Mouse (Mus musculus): ENCODE results near the gene 9530053A07Rik.

9530053A07Rik gene

GRCm38 (mm10) chr7:28175358-28175757, 46.1 kb downstream of the 9530053A07Rik start:
- DNase-seq (ENCODE audit: low spot score), result no peak

DNA sequence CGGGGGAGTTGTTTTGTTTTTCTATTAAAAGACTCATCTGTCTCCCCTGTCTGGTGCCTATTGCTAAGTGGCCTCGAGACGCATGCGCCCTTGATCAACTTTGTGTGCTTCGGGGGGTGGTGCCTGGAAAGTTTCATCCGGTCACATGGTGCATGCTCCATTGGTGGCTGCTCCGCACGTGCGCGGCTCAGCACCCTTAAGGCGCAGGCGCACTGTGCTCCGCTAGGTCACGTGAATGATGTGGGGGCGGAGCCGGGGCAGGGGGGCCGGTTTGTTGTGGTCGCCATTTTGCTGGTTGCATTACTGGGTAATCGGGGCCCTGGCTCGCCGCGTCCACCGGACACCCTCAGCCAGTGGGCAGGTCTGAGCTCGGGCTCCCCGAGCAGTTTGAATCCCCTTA, 50.0 kb downstream of the 9530053A07Rik start, which contains the start of gene Dyrk1b:
Gene Dyrk1b (plus strand): TSS at position 242 of the 400 bp plus-strand sequence.
- DNase-seq (ENCODE audit: low spot score), result peak; percentile 99

GRCm38 (mm10) chr7:28179741-28180377, 50.6 kb downstream of the 9530053A07Rik start:
- peak; percentile 95 for DNase-seq (ENCODE audit: low spot score)

DNA sequence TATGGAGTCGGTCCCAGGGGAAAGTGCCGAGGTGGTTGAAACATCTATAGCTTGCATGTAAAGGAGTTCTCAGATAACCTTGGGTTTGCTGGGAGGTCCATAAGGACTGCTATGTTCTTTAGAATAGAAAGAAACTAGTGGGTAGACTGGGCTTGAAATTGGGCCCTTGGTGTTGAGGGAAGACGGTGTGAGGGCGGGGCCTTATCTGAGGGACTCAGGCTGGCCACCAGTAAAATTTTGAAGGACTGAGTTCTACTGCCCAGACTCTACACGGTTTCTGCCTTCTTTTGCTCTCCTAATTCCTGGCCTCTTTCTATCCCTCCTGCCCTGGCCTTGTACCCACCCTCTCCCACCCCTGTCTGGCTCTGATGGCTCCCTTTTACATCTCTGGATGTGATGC, 51.6 kb downstream of the 9530053A07Rik start:
- DNase-seq (ENCODE audit: low spot score), result no peak

DNA sequence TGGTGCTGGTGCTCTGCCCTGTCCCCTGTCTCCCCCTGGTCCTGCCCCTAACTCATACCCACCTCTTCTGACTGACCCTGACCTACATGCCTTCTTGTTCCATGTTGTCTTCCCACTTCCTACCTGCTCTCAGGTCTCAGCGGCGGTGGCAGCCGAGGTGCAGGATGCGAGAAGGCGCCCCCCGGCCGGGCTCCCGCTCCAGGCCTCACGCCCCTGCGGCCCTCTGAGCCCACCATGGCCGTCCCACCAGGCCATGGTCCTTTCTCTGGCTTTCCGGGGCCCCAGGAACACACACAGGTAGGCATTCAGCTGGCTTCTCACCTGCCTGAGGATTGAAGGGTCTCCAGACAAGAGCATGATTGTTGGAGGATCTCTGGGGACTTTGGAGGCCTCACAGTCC, 52.1 kb downstream of the 9530053A07Rik start:
- no peak for DNase-seq (ENCODE audit: low spot score)

DNA sequence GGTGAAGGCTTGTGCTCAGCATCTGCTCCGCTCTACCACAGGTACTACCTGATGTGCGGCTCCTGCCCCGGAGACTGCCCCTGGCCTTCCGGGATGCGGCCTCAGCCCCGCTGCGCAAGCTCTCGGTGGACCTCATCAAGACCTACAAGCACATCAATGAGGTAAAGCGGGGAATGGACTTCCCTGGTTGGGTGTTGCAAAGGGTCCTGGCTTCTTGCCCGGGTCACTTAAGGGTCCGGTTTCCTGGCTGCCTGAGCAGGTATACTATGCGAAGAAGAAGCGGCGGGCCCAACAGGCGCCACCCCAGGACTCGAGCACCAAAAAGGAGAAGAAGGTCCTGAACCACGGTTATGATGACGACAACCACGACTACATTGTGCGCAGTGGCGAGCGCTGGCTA, 53.1 kb downstream of the 9530053A07Rik start:
- DNase-seq (ENCODE audit: low spot score), result no peak

- DNase-seq (ENCODE audit: low spot score), result no peak
Measured at GRCm38 (mm10) chr7:28185884-28186283, 56.6 kb downstream of the 9530053A07Rik start.

- no peak for DNase-seq (ENCODE audit: low spot score)
Measured at GRCm38 (mm10) chr7:28186631-28187030, 57.4 kb downstream of the 9530053A07Rik start.

DNA sequence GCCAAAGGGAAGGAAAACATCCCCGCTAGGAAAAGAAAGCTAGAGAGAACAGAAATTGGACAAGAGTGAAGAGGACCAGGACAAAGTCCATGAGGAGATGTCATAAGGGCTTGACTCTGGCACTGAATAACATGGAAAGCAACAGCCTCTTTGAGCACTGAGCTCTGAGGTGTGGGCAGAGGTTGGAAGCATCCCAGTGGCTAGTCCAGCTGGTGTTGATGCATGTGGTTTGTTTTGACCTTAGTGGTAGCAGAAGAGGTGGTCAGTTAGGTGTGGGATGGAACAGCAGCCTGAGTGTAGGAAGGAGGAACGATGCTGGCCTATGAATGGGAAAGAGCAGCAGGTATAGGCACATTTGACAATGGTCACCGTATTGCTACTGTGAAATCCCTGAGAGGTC, 62.2 kb downstream of the 9530053A07Rik start:
- no peak for DNase-seq (ENCODE audit: low spot score)

DNA sequence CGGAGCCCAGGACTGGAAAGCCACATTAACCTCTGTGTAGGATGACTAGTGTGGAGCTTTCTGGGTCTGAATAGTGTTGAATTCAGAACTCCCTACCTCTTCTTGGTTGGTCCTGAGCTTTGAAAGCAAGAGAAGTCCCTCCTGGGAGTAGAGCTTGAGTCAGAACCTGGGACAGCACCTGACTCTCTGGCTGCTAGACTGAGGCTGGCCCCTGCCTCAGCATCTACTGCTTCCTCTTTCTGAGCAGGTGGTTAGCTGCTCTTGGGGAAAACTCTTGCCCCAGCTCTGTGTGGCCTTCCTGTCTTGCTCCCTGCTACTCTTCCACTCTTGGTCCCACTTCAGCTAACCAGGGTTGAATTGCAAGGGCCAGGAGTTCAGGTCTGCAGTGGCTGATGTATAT, 62.6 kb downstream of the 9530053A07Rik start:
- DNase-seq (ENCODE audit: low spot score), result no peak

GRCm38 (mm10) chr7:28195414-28196098, 66.3 kb downstream of the 9530053A07Rik start:
- no peak for DNase-seq (ENCODE audit: low spot score)

DNA sequence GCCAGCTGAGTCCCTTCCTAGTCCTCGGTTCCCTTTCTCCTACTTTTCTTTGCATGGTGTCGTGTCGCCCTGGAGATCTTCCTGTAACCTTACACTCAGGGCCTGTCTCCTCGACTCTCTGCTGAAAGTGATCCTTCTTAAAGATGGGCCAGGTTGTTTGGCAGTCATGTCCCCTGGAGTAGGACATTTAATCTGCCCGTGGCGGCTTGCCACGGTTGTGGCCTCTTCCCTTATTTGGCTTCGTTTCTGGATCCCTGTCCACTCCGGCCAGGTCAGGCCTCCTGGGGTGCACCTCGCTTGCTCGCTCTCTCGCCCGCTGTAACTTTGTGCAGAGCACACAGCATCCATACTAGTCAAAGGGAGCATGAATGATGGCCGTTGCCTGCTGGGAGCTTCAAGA, 67.3 kb downstream of the 9530053A07Rik start:
- DNase-seq (ENCODE audit: low spot score), result no peak

- DNase-seq (ENCODE audit: low spot score), result no peak
Measured at GRCm38 (mm10) chr7:28199054-28199453, 69.8 kb downstream of the 9530053A07Rik start.

DNA sequence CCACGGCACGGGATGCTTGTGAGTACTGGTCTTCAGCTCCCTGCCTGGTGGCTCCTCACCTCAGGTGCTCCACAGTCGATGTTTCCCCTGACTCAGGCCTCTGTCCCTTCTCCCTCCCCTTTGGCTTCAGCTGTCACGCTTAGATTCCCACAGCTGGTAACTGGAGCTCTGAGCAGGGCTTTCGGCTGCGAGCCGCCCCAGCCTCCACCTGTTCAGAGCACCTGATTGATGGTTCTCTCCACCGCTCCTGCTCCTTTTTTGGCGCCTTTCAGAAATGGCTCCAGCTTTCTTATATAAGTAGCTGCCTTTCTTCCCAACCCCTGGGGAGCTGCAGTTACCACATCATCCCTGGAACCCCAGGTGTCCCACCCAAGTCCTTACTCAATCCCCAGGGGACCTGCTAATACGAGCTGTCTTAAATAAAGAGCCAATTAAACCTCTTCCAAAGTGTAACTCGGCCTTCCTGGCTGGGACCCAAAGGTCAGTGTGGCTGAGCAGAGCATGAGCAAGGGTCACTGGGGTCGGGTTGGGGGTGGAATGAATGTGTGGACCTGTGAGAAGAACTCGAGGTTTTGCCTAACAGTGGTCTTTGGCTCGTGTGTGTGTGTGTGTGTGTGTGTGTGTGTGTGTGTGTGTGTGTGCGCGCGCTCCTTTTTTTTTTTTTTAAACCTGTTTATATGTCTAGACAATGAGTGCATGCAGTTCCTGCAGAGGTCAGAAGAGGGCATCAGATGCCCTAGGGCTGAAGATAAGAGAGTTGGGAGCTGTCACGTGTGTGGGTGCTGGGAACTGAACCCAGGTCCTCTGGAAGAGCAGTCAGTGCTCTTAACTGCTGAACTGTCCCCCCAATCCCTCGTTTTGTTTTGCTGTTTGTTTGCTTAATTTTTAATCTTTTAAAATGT, 74.2 kb downstream of the 9530053A07Rik start:
- DNase-seq (ENCODE audit: low spot score), result no peak

DNA sequence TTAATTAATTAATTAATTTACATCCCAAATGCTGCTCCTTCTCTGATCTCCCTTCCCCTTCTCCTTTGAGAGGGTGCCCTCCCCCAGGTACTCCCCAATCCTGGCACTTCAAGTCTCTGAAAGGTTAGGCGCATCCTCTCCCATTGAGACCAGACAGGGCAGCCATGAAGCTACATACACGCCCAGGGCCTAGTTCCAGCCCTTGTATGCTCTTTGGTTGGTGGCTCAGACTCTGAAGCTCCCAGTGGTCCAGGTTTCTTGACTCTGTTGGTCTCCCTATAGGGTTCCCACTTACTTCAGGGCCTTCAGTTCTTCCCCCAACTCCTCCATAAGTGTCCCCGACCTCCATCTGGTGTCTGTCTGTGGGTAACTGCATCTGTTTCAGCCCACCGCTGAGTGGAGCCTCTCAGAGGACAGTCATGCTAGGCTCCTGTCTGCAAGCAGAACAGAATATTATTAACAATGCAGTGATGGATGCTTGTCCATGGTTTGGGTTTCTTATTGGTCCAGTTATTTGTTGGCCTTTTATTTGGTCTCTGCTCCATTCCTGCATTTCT, 76.9 kb downstream of the 9530053A07Rik start:
- DNase-seq (ENCODE audit: low spot score), result no peak

DNA sequence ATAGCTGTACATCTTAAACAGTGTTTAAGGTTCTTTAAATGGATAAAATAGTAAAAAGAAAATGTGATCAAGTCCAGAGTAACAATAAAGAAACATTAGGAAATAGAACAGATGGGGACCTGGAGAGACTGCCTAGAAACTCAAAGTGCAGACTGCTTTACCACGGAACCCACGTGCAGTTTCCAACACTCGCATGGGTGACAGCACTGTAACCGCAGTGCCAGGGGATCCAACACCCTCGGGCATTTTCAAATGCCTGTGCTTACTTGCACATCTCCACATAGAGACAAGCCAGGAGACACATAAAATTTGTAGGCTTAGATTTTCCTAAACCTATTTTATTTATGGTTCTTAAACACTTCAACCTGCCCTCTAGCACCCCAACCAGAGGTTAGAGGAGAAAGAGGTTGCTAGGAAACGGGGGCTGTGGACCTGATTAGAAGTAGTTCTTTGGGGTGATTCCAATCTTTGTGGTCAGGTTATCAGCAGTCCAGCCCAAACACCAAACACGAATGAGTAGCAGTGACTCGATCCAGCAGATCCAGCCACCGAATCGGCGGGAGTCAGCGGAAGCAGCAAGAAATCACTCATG, 79.2 kb downstream of the 9530053A07Rik start:
- no peak for DNase-seq (ENCODE audit: low spot score)

DNA sequence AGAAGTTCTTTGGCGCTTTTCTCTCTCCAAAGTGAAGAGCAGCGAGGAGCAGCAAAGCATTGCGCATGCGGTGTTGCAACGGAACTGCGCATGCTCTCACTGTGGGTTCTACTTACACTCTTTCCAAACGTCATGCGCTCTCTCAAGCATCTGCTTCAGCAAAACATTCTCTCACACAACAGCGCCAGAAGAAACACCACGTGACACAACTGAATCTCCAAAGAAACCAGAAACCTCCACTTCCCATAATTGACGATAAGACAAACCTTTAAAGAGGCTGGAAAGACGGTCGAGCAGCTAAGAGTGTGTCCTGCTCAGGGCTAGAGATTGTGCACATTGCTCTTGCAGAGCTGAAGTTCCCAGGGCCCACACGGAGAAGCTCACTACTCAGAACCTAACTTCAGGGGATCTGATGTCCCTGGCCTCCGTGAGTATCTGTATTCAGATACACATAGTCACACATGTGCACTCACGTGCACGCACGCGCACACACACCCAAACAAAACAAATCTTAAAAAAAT, 79.8 kb downstream of the 9530053A07Rik start:
- DNase-seq (ENCODE audit: low spot score), result peak; percentile 80

DNA sequence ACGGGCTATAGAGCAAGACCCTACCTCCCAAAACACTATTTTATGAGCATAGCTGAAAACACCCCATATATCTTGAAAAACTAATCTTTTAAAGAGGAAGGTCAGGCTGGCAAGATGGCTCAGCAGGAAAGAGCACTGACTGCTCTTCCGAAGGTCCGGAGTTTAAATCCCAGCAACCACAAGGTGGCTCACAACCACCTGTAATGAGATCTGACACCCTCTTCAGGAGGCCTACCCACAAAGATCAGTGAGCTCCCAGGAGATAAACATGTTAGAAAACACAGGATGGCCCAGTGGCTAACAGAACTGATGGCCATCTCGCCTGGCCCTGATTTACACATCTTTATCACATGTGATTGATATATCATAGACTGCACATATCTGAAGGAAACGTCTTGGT, 81.5 kb downstream of the 9530053A07Rik start:
- no peak for DNase-seq (ENCODE audit: low spot score)

- peak; percentile 80 for DNase-seq (ENCODE audit: low spot score)
Measured at GRCm38 (mm10) chr7:28214142-28214541, 84.9 kb downstream of the 9530053A07Rik start.
